Mouse (Mus musculus): ENCODE results near the gene Flvcr1. TPM values are rescaled to one million over a fixed set of nuclear protein-coding genes. Genes with fewer than 3 reads are reported as not detected.
A peak's percentile ranks its signal among the peaks of the same experiment; 100 is the strongest.

Gene Flvcr1
- 4.4 and 8.5 TPM in 2 replicates for polyA plus RNA-seq (2016; fragmentation: Nextera tagmentation; extraction: Ambion mirVana)

DNA sequence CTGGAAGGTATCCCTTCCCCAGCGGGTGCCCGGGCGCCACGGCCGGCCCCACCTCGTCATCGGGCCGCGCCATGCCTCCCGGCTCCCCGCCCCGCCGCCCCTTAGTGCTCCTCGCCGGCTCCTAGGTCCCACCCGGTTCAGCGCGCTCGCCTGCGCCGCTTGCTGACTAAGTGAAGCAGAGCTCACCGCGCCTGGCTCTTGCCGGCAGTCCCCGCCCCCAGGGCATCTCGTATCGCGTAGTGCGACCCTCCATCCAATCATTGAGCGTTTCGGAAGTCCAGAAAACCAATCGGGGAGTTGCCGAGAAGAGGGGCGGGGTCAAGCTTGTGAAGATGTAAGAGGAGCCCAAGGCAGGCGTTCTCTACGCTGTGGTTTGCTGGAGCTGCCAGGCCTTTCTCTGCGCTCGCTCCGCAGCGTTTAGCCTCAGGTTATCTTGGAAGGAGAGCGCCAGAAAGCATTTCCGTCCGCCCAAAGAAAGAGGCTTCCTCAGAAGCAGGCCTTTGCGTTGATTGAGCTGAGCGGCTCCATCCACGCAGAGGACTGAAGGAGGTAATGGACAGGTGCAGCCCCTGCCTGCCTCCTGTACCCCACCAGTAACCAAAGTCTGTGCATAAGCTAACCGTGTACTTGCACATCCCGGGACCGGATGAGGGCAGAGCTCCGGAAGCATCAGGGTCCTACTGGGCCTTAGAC, at the start of gene Flvcr1:
Gene Flvcr1 (minus strand): TSS at position 138 of the 693 bp plus-strand sequence.
- H3K27me3 ChIP-seq (ENCODE audit: insufficient read depth, poor library complexity, severe bottlenecking), result no peaks in the 10 kb centered on the region
- peaks cover 34% of the 10 kb centered on the region for H3K4me1 ChIP-seq
- WGBS, result under 1% methylated on average over 50 of the region's 50 CpGs
- peak within 1 kb of the TSS; percentile 94 for H3K27ac ChIP-seq
- no peaks in the 10 kb centered on the region for H3K9me3 ChIP-seq
- peak within 1 kb of the TSS; percentile 87 for H3K4me3 ChIP-seq
- peak; percentile 100 for DNase-seq (ENCODE audit: low spot score)
- H3K36me3 ChIP-seq, result peaks cover 9% of the 10 kb centered on the region

DNA sequence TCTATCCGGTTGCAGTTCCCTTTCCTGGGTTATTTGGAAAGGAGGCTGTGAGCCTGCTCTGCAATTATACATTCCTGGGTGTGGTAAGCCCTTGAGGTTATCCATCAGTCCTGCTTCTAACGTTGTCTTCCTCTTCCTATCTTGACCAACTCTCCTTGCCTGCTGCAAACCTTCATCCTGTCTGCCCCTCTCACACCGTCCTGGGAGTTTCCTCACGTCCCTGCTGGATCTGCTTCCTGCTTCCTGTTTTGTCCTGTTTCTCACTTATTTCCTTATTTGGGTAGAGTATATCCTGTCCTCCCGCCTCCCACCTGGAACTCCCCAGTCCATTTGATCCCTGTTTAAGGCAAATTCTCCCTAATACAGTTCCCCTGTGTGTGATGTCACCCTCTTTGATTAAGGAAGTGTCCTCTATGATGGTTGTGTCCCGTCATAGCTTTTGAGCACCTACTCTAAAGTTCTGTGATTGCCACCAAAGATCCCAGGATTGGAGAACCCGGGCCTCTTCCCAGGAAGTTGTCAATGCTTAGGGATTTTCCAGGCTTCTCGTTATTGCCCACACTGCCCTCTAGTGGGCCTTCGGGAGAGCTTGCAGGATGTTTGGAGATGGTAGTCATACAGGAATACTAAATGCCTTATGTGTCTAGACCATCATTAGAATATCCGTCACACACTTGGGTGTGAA, 49.4 kb upstream of the Flvcr1 start:
- no peak for DNase-seq (ENCODE audit: low spot score)
- Histone ChIP-seq H3K4me1 (no peaks in the 10 kb centered on the region), H3K9me3 (no peaks in the 10 kb centered on the region), H3K36me3 (peaks cover 97% of the 10 kb centered on the region), H3K27me3 (ENCODE audit: insufficient read depth, poor library complexity, severe bottlenecking) (no peaks in the 10 kb centered on the region), H3K27ac (no peak overlapping the region), H3K4me3 (no peak overlapping the region)
- WGBS, result 49% methylated on average over 10 of the region's 10 CpGs

DNA sequence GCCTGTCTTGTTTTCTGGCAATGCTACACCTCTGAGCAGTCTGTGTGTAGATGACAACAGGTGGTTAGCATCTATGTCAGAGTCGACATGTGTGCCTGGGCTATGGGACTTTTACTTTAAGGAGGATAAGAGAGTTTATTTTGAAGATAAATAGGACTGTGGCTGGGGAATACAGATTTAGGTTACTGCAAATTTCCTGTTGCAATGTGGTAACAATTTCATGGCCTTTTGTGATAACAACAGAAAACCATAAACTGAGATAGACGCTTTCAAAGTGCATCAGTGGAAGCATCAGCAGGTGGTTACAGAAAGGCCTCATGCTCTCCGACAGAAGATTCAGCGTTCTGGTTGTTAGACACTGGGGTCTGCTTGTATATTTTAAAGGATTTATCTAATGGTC, 47.5 kb upstream of the Flvcr1 start:
- whole genome bisulfite sequencing, result 88% methylated on average over 4 of the region's 4 CpGs
- Histone ChIP-seq H3K9me3 (no peaks in the 10 kb centered on the region), H3K27me3 (ENCODE audit: insufficient read depth, poor library complexity, severe bottlenecking) (no peaks in the 10 kb centered on the region), H3K27ac (no peak overlapping the region), H3K36me3 (peaks cover 98% of the 10 kb centered on the region), H3K4me1 (no peaks in the 10 kb centered on the region), H3K4me3 (no peak overlapping the region)
- DNase-seq (ENCODE audit: low spot score), result no peak

DNA sequence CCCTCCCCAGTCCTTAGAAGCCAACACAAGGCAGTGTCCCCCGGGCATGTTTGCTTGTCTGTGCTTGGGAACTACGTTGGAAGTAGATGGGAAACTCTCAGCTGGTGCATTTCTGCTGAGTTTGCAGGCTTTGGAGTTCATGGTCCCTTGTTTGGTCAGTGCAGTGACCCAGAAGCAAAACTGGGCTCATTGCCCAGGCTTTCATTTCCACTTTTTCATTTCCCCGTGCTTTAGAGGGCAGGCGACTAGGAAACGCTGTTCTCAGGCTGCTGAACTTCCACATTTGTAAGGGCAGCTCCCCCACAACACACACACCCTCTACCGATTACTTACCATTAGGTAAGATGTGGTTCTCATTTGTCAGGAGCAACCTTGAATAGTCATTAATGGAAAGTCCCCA, 47.0 kb upstream of the Flvcr1 start:
- H3K36me3 ChIP-seq, result peaks cover 98% of the 10 kb centered on the region
- H3K4me1 ChIP-seq, result no peaks in the 10 kb centered on the region
- no peak overlapping the region for H3K4me3 ChIP-seq
- no peak overlapping the region for H3K27ac ChIP-seq
- 90% methylated on average over 6 of the region's 6 CpGs for WGBS
- H3K27me3 ChIP-seq (ENCODE audit: insufficient read depth, poor library complexity, severe bottlenecking), result no peaks in the 10 kb centered on the region
- no peak for DNase-seq (ENCODE audit: low spot score)
- H3K9me3 ChIP-seq, result no peaks in the 10 kb centered on the region

DNA sequence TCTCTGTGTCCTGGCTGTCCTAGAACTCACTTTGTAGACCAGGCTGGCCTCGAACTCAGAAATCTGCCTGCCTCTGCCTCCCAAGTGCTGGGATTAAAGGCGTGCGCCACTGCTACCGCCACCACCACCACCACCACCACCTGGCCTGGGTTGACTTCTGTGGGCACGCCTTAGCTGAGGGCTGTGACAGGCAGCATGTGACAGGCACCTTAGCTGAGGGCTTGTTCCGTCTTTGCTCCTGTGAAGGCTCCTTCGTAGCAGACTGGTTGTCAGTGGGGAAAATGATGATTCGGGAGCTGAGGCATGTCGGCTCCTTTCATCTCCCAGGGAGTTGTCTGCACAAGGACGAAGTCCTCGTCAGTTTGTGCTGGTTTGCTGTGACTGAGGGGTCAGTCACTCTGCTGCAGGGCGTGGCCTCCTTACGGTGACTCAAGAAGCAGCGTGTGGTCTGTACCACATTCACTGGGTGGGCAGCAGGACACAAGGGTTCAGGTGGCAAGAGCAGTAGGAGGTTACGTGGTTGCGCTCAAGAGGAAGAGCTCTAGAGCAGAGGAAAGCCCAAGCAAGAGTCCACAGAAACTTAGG, 46.5 kb upstream of the Flvcr1 start:
- Histone ChIP-seq H3K4me3 (no peak overlapping the region), H3K36me3 (peaks cover 98% of the 10 kb centered on the region), H3K9me3 (no peaks in the 10 kb centered on the region), H3K4me1 (no peaks in the 10 kb centered on the region), H3K27me3 (ENCODE audit: insufficient read depth, poor library complexity, severe bottlenecking) (no peaks in the 10 kb centered on the region), H3K27ac (no peak overlapping the region)
- 94% methylated on average over 16 of the region's 16 CpGs for WGBS
- no peak for DNase-seq (ENCODE audit: low spot score)

DNA sequence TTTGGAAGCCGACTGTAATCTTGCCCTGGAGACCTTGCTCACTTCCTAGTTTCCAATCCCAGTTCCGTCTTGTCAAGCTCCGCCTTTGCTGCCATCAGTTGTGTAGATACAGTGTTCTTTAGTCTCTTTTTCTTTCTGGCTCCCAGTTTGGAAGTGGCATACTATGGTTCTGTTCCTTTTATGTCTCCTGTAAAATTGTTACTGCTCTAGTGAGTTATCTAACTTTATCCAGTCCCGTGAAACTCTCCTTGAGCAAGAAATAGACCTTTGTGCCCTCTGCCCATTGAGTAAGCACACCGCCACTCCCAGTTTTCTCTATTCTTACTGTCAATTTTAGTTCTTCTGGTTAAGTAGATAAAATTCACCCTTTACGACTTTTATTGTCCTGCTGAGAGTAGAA, 45.7 kb upstream of the Flvcr1 start:
- H3K27me3 ChIP-seq (ENCODE audit: insufficient read depth, poor library complexity, severe bottlenecking), result no peaks in the 10 kb centered on the region
- H3K9me3 ChIP-seq, result no peaks in the 10 kb centered on the region
- H3K27ac ChIP-seq, result no peak overlapping the region
- 88% methylated on average over 6 of the region's 6 CpGs for WGBS
- no peaks in the 10 kb centered on the region for H3K4me1 ChIP-seq
- H3K36me3 ChIP-seq, result peaks cover 95% of the 10 kb centered on the region
- H3K4me3 ChIP-seq, result no peak overlapping the region
- no peak for DNase-seq (ENCODE audit: low spot score)

DNA sequence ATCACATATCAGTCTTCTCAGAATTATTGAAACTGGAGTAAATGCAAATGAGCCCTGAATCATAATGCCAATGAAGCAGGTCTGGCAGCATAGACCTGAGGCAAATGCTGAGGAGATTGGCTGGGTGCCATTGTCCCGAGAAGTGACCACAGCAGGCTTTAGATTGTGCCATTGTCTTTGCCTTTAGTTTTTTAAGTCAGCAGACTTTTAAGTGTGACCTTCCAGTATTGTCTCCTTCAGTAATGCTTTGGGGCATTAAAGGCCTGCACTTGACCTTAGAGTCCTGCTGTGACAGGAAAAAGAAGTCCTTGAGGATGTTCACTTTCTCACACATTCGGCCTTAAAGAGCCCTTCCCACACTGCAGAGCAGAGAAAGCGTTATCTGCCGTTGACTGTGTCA, 44.3 kb upstream of the Flvcr1 start:
- Histone ChIP-seq H3K9me3 (no peaks in the 10 kb centered on the region), H3K27ac (no peak overlapping the region), H3K36me3 (peaks cover 96% of the 10 kb centered on the region), H3K4me1 (no peaks in the 10 kb centered on the region), H3K4me3 (no peak overlapping the region), H3K27me3 (ENCODE audit: insufficient read depth, poor library complexity, severe bottlenecking) (no peaks in the 10 kb centered on the region)
- DNase-seq (ENCODE audit: low spot score), result no peak
- WGBS, result 85% methylated on average over 4 of the region's 4 CpGs

DNA sequence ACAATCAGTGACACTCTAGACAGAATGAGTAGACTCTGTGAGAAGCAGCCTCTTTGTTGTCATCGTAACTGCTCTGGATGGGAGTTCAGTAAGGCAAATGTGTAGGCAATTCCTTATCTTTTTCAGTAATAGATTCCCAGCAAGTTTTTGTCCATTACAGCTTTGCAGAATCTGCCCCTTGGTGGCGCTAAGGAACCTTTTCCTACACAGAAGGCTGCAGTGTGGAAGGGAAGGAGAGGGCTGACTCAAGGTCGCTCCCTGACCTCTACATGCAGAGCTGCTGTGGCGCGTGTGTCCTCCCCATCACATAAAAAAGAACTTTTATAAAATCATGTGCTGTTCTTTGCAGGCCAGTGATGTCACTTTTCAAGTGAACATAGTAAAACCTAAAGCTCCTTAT, 42.4 kb upstream of the Flvcr1 start:
- H3K27me3 ChIP-seq (ENCODE audit: insufficient read depth, poor library complexity, severe bottlenecking), result no peaks in the 10 kb centered on the region
- no peak overlapping the region for H3K4me3 ChIP-seq
- H3K9me3 ChIP-seq, result no peaks in the 10 kb centered on the region
- peaks cover 84% of the 10 kb centered on the region for H3K36me3 ChIP-seq
- peaks cover 7% of the 10 kb centered on the region for H3K4me1 ChIP-seq
- no peak for DNase-seq (ENCODE audit: low spot score)
- H3K27ac ChIP-seq, result no peak overlapping the region; the same call in 1 of the 2 replicates
- WGBS, result 70% methylated on average over 5 of the region's 5 CpGs

DNA sequence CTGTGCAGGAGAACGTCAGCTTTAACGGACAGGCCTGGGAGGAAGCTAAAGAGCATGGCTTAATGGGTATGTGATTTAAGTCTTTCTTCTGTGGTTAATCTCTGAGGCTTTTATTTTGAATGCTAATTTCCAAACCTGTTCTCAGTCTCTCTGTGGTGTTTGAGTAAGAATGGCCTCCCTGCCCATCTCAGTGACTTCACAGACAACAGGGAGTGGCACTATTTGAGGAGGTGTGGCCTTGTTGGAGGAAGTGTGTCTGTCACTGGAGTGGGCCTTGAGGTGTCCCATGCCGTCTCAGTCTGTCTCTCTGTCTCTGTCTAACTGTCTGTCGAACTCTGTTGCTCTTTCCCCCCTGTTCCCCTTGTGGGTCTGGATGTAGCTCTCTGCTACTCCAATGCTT, 39.2 kb upstream of the Flvcr1 start:
- peaks cover 16% of the 10 kb centered on the region for H3K4me1 ChIP-seq
- H3K9me3 ChIP-seq, result no peaks in the 10 kb centered on the region
- H3K27me3 ChIP-seq (ENCODE audit: insufficient read depth, poor library complexity, severe bottlenecking), result no peaks in the 10 kb centered on the region
- no peak overlapping the region for H3K4me3 ChIP-seq
- H3K36me3 ChIP-seq, result peaks cover 52% of the 10 kb centered on the region
- WGBS, result 85% methylated on average over 4 of the region's 4 CpGs
- DNase-seq (ENCODE audit: low spot score), result no peak
- no peak overlapping the region for H3K27ac ChIP-seq

DNA sequence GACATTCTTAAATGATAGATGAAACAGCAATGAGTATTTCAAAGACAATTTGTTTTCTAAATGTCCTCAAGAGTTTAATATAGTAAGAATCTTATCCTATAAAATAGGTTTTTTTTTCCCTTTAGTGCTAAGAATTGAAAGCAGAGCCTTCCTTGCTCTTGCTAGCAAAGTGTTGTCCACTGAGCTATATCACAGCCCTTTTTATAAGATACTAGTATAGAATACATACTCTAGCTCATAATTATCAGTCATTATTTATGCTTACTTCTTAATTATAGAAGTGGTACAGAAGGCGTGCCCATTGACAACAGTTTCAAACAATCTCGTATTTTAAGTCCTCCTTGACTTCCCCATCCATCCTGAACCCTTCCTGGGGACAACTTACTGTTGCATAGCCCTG, 38.6 kb upstream of the Flvcr1 start:
- Histone ChIP-seq H3K27ac (no peak overlapping the region), H3K4me1 (peaks cover 16% of the 10 kb centered on the region), H3K36me3 (peaks cover 46% of the 10 kb centered on the region), H3K4me3 (no peak overlapping the region), H3K9me3 (no peaks in the 10 kb centered on the region), H3K27me3 (ENCODE audit: insufficient read depth, poor library complexity, severe bottlenecking) (no peaks in the 10 kb centered on the region)
- WGBS, result 80% methylated on average over 2 of the region's 2 CpGs
- no peak for DNase-seq (ENCODE audit: low spot score)

DNA sequence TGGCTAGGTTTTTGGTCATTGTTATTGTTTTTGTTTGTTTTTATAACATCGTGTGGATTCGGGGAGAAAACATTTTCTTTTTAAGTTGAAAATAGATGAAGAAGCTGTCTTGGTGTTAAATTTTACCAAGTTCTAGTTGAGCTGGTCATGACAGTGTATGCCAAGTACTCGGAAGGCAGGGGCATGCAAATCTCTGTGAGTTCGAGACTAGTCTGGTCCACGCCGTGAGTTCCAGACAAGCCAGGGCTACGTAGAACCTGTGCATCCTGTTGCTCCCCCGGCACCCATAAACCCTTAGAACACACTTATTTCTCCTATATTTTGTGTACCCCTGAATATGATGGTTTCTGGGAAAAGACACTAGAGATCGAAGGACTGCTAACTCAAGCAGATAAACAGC, 37.7 kb upstream of the Flvcr1 start:
- Histone ChIP-seq H3K27me3 (ENCODE audit: insufficient read depth, poor library complexity, severe bottlenecking) (no peaks in the 10 kb centered on the region), H3K4me3 (peak overlapping the region; percentile 92), H3K4me1 (peaks cover 16% of the 10 kb centered on the region), H3K36me3 (peaks cover 37% of the 10 kb centered on the region), H3K27ac (peak overlapping the region; percentile 95), H3K9me3 (no peaks in the 10 kb centered on the region)
- 60% methylated on average over 9 of the region's 9 CpGs for WGBS
- DNase-seq (ENCODE audit: low spot score), result no peak

DNA sequence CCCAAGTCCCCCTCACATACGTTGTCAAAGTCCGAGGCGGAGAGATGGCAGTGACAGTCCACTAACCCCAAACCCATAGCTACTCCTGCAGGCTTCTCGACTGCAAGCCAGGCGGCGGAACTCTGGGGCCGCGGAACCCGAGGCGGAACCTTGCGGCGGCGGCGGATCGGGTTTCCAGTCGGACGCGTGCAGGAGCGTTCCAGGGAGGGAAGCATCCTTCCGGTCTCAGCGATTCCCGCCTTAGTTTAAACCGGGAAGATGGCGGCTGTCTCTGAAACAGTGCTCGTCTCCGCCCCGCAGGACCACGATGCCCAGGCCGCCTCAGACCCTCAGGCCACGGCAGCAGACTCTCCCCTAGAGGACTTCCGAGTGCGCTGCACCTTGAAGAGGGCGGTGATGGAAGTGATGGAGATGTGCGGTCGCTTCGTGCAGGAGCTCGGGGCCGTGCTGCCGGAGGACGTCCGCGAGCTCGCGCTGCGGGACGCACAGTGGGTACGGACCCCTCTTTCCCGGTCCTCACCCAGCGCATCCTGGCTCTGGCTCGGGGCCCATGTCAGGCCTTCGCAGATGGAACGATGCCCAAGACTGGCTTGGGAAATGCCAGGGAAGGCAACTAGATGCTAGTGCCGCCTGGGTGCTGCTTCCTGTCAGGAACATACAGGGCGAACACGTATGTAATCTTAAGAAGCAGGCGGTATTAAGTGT, 37.0 kb upstream of the Flvcr1 start, which contains the start of the genes Tatdn3 and Nsl1:
Gene Tatdn3 (minus strand): TSS at position 152 of the 705 bp plus-strand sequence.
Gene Nsl1 (plus strand): TSS at position 232 of the 705 bp plus-strand sequence.
- under 1% methylated on average over 56 of the region's 56 CpGs for WGBS
- H3K27ac ChIP-seq, result peak within 1 kb of the TSS; percentile 95
- DNase-seq (ENCODE audit: low spot score), result peak; percentile 92
- H3K9me3 ChIP-seq, result no peaks in the 10 kb centered on the region
- H3K27me3 ChIP-seq (ENCODE audit: insufficient read depth, poor library complexity, severe bottlenecking), result no peaks in the 10 kb centered on the region
- peak within 1 kb of the TSS; percentile 92 for H3K4me3 ChIP-seq
- peaks cover 20% of the 10 kb centered on the region for H3K4me1 ChIP-seq
- peaks cover 35% of the 10 kb centered on the region for H3K36me3 ChIP-seq
